ENCODE assay signal across 8 mouse cellular contexts in the genomic region with DNA sequence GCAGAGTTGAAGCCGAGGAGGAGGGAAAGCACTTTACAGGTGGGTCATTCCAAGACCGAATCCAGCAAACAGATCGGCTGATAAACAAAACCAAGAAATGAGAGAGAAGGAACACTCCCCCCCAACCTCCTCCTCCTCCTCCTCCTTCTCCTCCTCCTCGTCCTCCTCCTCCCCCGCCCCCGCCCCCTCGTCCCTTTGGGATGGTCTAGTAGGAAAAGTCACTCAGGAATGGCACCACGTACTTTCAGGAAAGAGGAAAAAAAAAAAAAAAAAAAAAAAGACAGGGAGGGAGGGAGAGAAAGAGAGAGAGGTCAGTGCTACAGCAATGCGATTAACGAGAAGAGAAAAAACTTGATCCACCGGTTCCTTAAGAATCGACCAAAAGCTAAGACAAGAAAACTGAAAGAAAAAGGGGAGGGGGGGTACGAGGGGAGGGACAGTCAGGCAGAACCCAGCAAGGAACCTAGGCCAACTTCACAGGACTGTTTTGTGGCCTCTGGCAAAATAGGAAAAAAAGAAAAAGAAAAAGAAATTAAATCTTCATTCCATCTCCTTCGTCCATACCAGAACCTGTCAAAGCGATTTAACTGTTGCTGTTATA. TPM values are rescaled to one million over a fixed set of nuclear protein-coding genes. Genes with fewer than 3 reads are reported as not detected.
A peak's percentile ranks its signal among the peaks of the same experiment; 100 is the strongest.
DNase-seq lines count a peak whose midpoint lies in the region; ATAC-seq and TF ChIP-seq lines count a peak whose summit lies in the region.

No protein-coding gene starts in this region.

- peak; percentile 12 for DNase-seq in lung, adult 2 months
- DNase-seq in lung, postnatal 4 days: no peak
- peak; percentile 46 for DNase-seq in embryo, embryonic 11 days
- peak; percentile 22 for DNase-seq in midbrain, embryonic 14.5 days
- DNase-seq in layer of hippocampus, postnatal 36 days: no peak
- DNase-seq in gastrocnemius, adult 18-20 months (ENCODE audit: low spot score): no peak
- no peak for DNase-seq in left cerebral cortex, postnatal 36 days (ENCODE audit: low spot score in 2 of 2)

- no peaks in the 10 kb centered on the region for H3K9me3 ChIP-seq in hindbrain, embryonic 16.5 days (ENCODE audit: control insufficient read depth, low read length)
- no peaks in the 10 kb centered on the region for H3K9me3 ChIP-seq in midbrain, embryonic 14.5 days (ENCODE audit: control insufficient read depth, low read length)

- intact Hi-C loops in left cerebral cortex, postnatal 36 days (cut with DNase I): loop anchor here (5.0 kb wide), 2 partner anchors 354 to 444 kb away; no protein-coding TSS in a partner anchor

- H3K27ac ChIP-seq in hindbrain, embryonic 16.5 days (ENCODE audit: low read depth, low read length): no peak overlapping the region; the same call in 1 of the 2 replicates
- peak overlapping the region; percentile 87; the same call in 1 of the 2 replicates for H3K27ac ChIP-seq in midbrain, embryonic 14.5 days (replicated peaks; ENCODE audit: low read depth, low read length)

- peak overlapping the region; percentile 50 for H3K9ac ChIP-seq in hindbrain, embryonic 16.5 days (ENCODE audit: low read depth, low read length)
- H3K9ac ChIP-seq in midbrain, embryonic 14.5 days (replicated peaks; ENCODE audit: low read length): peak overlapping the region; percentile 66

- no peaks in the 10 kb centered on the region for H3K36me3 ChIP-seq in hindbrain, embryonic 16.5 days (ENCODE audit: control insufficient read depth, insufficient read depth, low read length)
- H3K36me3 ChIP-seq in midbrain, embryonic 14.5 days (ENCODE audit: control insufficient read depth, insufficient read depth, low read length): no peaks in the 10 kb centered on the region

- TF ChIP-seq POLR2A in lung, adult 2 months (IDR thresholded peaks at IDR 0.05; ENCODE audit: borderline replicate concordance, extremely low read depth, low read depth, low read length): no peak

- H3K4me2 ChIP-seq in hindbrain, embryonic 16.5 days (ENCODE audit: low read length): peak overlapping the region; percentile 71
- H3K4me2 ChIP-seq in midbrain, embryonic 14.5 days (ENCODE audit: low read length): peak overlapping the region; percentile 83

- under 1% methylated on average over 15 of the region's 15 CpGs for WGBS in lung, adult 2 months
- WGBS in hindbrain, embryonic 16.5 days: 2% methylated on average over 15 of the region's 15 CpGs
- WGBS in midbrain, embryonic 14.5 days: under 1% methylated on average over 14 of the region's 15 CpGs

- no peaks in the 10 kb centered on the region for H3K27me3 ChIP-seq in hindbrain, embryonic 16.5 days (replicated peaks; ENCODE audit: control insufficient read depth, insufficient read depth, low read length)
- H3K27me3 ChIP-seq in midbrain, embryonic 14.5 days (ENCODE audit: control insufficient read depth, insufficient read depth, low read length): no peaks in the 10 kb centered on the region

- peak overlapping the region; percentile 73 for H3K4me3 ChIP-seq in lung, adult 2 months (replicated peaks; ENCODE audit: extremely low read depth, low read depth, low read length)
- peak overlapping the region; percentile 75 for H3K4me3 ChIP-seq in hindbrain, embryonic 16.5 days (ENCODE audit: low read length)
- H3K4me3 ChIP-seq in midbrain, embryonic 14.5 days (replicated peaks; ENCODE audit: low read depth, low read length): peak overlapping the region; percentile 66

- H3K4me1 ChIP-seq in lung, adult 2 months (ENCODE audit: control insufficient read depth, insufficient read depth, low read length): peaks cover 2% of the 10 kb centered on the region
- no peaks in the 10 kb centered on the region; the same call in 1 of the 2 replicates for H3K4me1 ChIP-seq in hindbrain, embryonic 16.5 days (ENCODE audit: control insufficient read depth, insufficient read depth, low read depth, low read length)
- H3K4me1 ChIP-seq in midbrain, embryonic 14.5 days (ENCODE audit: control insufficient read depth, insufficient read depth, low read length): 0 out of 2 replicates have a peak, but pooled peaks cover 7% of the 10 kb centered on the region

- TF ChIP-seq CTCF in lung, adult 2 months (IDR thresholded peaks at IDR 0.05; ENCODE audit: insufficient read depth, low read length): no peak

- ATAC-seq in hindbrain, embryonic 16.5 days: no peak
- ATAC-seq in midbrain, embryonic 14.5 days (ENCODE audit: low FRiP score, low TSS enrichment): no peak

RNA-seq across cellular contexts. Expression of a gene that starts 1.1 kb away (rescaled TPM):
- 0.80 and 1.5 TPM in 2 replicates for polyA plus RNA-seq in lung, adult 2 months (2012; rRNA removed)
- polyA plus RNA-seq in hindbrain, embryonic 16.5 days (2015; fragmentation: Nextera tagmentation; extraction: Ambion mirVana): 2.9 and 3.8 TPM in 2 replicates
- polyA plus RNA-seq in midbrain, embryonic 14.5 days (2014; fragmentation: Nextera tagmentation; extraction: Ambion mirVana): 4.5 TPM in 2 replicates
- 1 to 10 TPM; 4.8 to 8.4 TPM for total RNA-seq in layer of hippocampus, postnatal 36 days (2021)
- total RNA-seq in gastrocnemius, adult 18-20 months (2021): 10 to 100 TPM; 14.4 to 16.7 TPM
- total RNA-seq in left cerebral cortex, postnatal 36 days (2021): 1 to 10 TPM; 4.5 to 4.6 TPM

Comparison
In these comparisons a context has a peak if more than half of its experiments do, and no peak if none do; other contexts are left out.
1. DNase-seq: peak in lung, adult 2 months (single experiment), embryo, embryonic 11 days (single experiment) and midbrain, embryonic 14.5 days (single experiment); none in lung, postnatal 4 days (0 of 2), layer of hippocampus, postnatal 36 days (0 of 2), gastrocnemius, adult 18-20 months (single experiment) and left cerebral cortex, postnatal 36 days (0 of 2).
2. Peak in every context shown above with its lines, with median percentiles within 50 percentile points of each other: H3K4me3 ChIP-seq.